Mouse (Mus musculus): Measurements from ENCODE around the gene Klrc3. TPM values are rescaled to one million over a fixed set of nuclear protein-coding genes. Genes with fewer than 3 reads are reported as not detected.
"Not testable (repeated sequence)": the region's sequence is repeated elsewhere in the genome, so short reads cannot be mapped to it uniquely, and the experiment has no call there.

The Klrc3 gene
- not detected in 2 replicates for polyA plus RNA-seq (2015; fragmentation: Nextera tagmentation; extraction: Ambion mirVana)

GRCm38 (mm10) chr6:129643237-129643636 lies at the start of gene Klrc3:
Gene Klrc3, minus strand, starts transcription at chr6:129643337.
- not testable (repeated sequence) for H3K9ac ChIP-seq (replicated peaks); H3K4me1 ChIP-seq; H3K36me3 ChIP-seq; H3K4me2 ChIP-seq; H3K4me3 ChIP-seq (replicated peaks); H3K9me3 ChIP-seq (replicated peaks); H3K27ac ChIP-seq (replicated peaks); ATAC-seq (ENCODE audit: low FRiP score); H3K27me3 ChIP-seq (replicated peaks)
- 86% methylated on average over 3 of the region's 3 CpGs for WGBS

- H3K9me3 ChIP-seq (replicated peaks); H3K4me2 ChIP-seq; ATAC-seq (ENCODE audit: low FRiP score); H3K4me1 ChIP-seq; H3K27ac ChIP-seq (replicated peaks); H3K36me3 ChIP-seq; H3K4me3 ChIP-seq (replicated peaks); H3K27me3 ChIP-seq (replicated peaks); H3K9ac ChIP-seq (replicated peaks): not testable (repeated sequence)
- WGBS, result 82% methylated on average over 10 of the region's 10 CpGs
Observed at GRCm38 (mm10) chr6:129691436-129691835, 48.3 kb upstream of the Klrc3 start.

GRCm38 (mm10) chr6:129680379-129680778 lies 37.2 kb upstream of the Klrc3 start:
- no peak for ATAC-seq (ENCODE audit: low FRiP score)
- Histone ChIP-seq H3K4me1 (no peaks in the 10 kb centered on the region), H3K4me2 (no peak overlapping the region), H3K27ac (replicated peaks) (no peak overlapping the region), H3K4me3 (replicated peaks) (no peak overlapping the region), H3K27me3 (replicated peaks) (no peaks in the 10 kb centered on the region), H3K9me3 (replicated peaks) (no peaks in the 10 kb centered on the region), H3K9ac (replicated peaks) (no peak overlapping the region), H3K36me3 (no peaks in the 10 kb centered on the region)
- 68% methylated on average over 1 of the region's 1 CpGs for WGBS

- Histone ChIP-seq H3K4me2 (no peak within 1 kb of the TSS), H3K9me3 (replicated peaks) (no peaks in the 10 kb centered on the region), H3K9ac (replicated peaks) (no peak within 1 kb of the TSS), H3K4me1 (no peaks in the 10 kb centered on the region), H3K4me3 (replicated peaks) (no peak within 1 kb of the TSS), H3K27me3 (replicated peaks) (no peaks in the 10 kb centered on the region), H3K27ac (replicated peaks) (no peak within 1 kb of the TSS), H3K36me3 (no peaks in the 10 kb centered on the region)
- whole genome bisulfite sequencing, result 82% methylated on average over 3 of the region's 3 CpGs
- ATAC-seq (ENCODE audit: low FRiP score), result no peak
Observed at GRCm38 (mm10) chr6:129678873-129679272, 35.7 kb upstream of the Klrc3 start, which contains the start of gene Klrc1. Gene Klrc1, minus strand, starts transcription at chr6:129678973.

- ATAC-seq (ENCODE audit: low FRiP score); H3K4me2 ChIP-seq: not testable (repeated sequence)
- WGBS, result no CpG with 5 or more reads among the region's 3 CpGs
Observed at GRCm38 (mm10) chr6:129661301-129661700, 18.2 kb upstream of the Klrc3 start.

GRCm38 (mm10) chr6:129660589-129660988 lies 17.5 kb upstream of the Klrc3 start, which contains the start of gene Klrc2:
Gene Klrc2, minus strand, starts transcription at chr6:129660689.
- not testable (repeated sequence) for H3K36me3 ChIP-seq; H3K9me3 ChIP-seq (replicated peaks); H3K27me3 ChIP-seq (replicated peaks); H3K27ac ChIP-seq (replicated peaks); ATAC-seq (ENCODE audit: low FRiP score); H3K9ac ChIP-seq (replicated peaks); H3K4me3 ChIP-seq (replicated peaks); H3K4me1 ChIP-seq; H3K4me2 ChIP-seq
- WGBS, result 79% methylated on average over 4 of the region's 4 CpGs

More at GRCm38 (mm10) chr6:129661301-129661700, 18.2 kb upstream of the Klrc3 start:
- H3K36me3 ChIP-seq; H3K27ac ChIP-seq (replicated peaks); H3K4me3 ChIP-seq (replicated peaks); H3K27me3 ChIP-seq (replicated peaks); H3K9ac ChIP-seq (replicated peaks); H3K9me3 ChIP-seq (replicated peaks); H3K4me1 ChIP-seq: not testable (repeated sequence)

GRCm38 (mm10) chr6:129644054-129644453 lies 917 bp upstream of the Klrc3 start:
- H3K27me3 ChIP-seq (replicated peaks); H3K36me3 ChIP-seq; H3K9ac ChIP-seq (replicated peaks); H3K4me2 ChIP-seq; ATAC-seq (ENCODE audit: low FRiP score); H3K27ac ChIP-seq (replicated peaks); H3K4me3 ChIP-seq (replicated peaks); H3K9me3 ChIP-seq (replicated peaks); H3K4me1 ChIP-seq: not testable (repeated sequence)
- 100% methylated on average over 2 of the region's 3 CpGs for WGBS

GRCm38 (mm10) chr6:129631046-129631445 lies 12.1 kb downstream of the Klrc3 start:
- not testable (repeated sequence) for H3K4me2 ChIP-seq; H3K4me3 ChIP-seq (replicated peaks); H3K9ac ChIP-seq (replicated peaks); H3K4me1 ChIP-seq; H3K9me3 ChIP-seq (replicated peaks); H3K27me3 ChIP-seq (replicated peaks); H3K27ac ChIP-seq (replicated peaks); ATAC-seq (ENCODE audit: low FRiP score); H3K36me3 ChIP-seq
- 93% methylated on average over 2 of the region's 2 CpGs for WGBS

GRCm38 (mm10) chr6:129623735-129624134 lies 19.4 kb downstream of the Klrc3 start, which contains the start of gene Klrk1:
Gene Klrk1, minus strand, starts transcription at chr6:129623864.
- no peak for ATAC-seq (ENCODE audit: low FRiP score)
- Histone ChIP-seq H3K4me2 (no peak within 1 kb of the TSS), H3K9me3 (replicated peaks) (no peaks in the 10 kb centered on the region), H3K4me3 (replicated peaks) (no peak within 1 kb of the TSS), H3K9ac (replicated peaks) (no peak within 1 kb of the TSS), H3K4me1 (no peaks in the 10 kb centered on the region), H3K27ac (replicated peaks) (no peak within 1 kb of the TSS), H3K36me3 (no peaks in the 10 kb centered on the region), H3K27me3 (replicated peaks) (no peaks in the 10 kb centered on the region)
- WGBS, result 86% methylated on average over 4 of the region's 4 CpGs

- Histone ChIP-seq H3K4me2 (no peak overlapping the region), H3K36me3 (no peaks in the 10 kb centered on the region), H3K9me3 (replicated peaks) (no peaks in the 10 kb centered on the region), H3K4me1 (no peaks in the 10 kb centered on the region), H3K27ac (replicated peaks) (no peak overlapping the region), H3K27me3 (replicated peaks) (no peaks in the 10 kb centered on the region), H3K9ac (replicated peaks) (no peak overlapping the region), H3K4me3 (replicated peaks) (no peak overlapping the region)
- ATAC-seq (ENCODE audit: low FRiP score), result no peak
Observed at GRCm38 (mm10) chr6:129608372-129608771, 34.8 kb downstream of the Klrc3 start.

- Histone ChIP-seq H3K27ac (replicated peaks) (no peak within 1 kb of the TSS), H3K4me2 (no peak within 1 kb of the TSS), H3K4me3 (replicated peaks) (no peak within 1 kb of the TSS), H3K27me3 (replicated peaks) (no peaks in the 10 kb centered on the region), H3K9ac (replicated peaks) (no peak within 1 kb of the TSS), H3K9me3 (replicated peaks) (no peaks in the 10 kb centered on the region), H3K36me3 (no peaks in the 10 kb centered on the region), H3K4me1 (no peaks in the 10 kb centered on the region)
- ATAC-seq (ENCODE audit: low FRiP score), result no peak
- WGBS, result 91% methylated on average over 3 of the region's 3 CpGs
Observed at GRCm38 (mm10) chr6:129591508-129591907, 51.6 kb downstream of the Klrc3 start, which contains the start of gene Klrd1. Gene Klrd1, plus strand, starts transcription at chr6:129591782.
